Mouse (Mus musculus): ENCODE data around the gene Grin2b.

DNA sequence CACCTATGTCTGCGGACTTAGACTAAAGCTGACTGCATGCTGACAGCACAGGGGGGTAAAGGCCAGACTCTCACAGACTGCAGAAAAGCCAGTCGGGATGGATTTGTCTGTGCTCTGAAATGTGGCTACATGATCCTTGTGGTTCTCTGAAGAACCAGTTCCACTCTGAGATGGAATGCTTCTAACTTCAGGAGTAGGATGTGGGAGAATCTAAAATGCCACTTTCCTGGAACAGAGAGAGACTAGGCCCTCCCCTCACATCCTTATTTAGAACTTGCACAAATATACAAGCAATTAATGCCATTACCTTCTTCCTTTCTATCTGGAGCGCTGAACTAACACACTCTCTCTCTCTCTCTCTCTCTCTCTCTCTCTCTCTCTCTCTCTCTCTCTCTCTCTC, 346.0 kb downstream of the Grin2b start:
- TF ChIP-seq GATA1 (IDR thresholded peaks at IDR 0.05; ENCODE audit: low read length) = no peak
- no peak for TF ChIP-seq TAL1 (IDR thresholded peaks at IDR 0.05; ENCODE audit: low read length)

Data from erythroblast, embryonic 14.5 days (primary cell).